Comparison of ENCODE assay signal across 1 mouse cellular context in the genomic region with DNA sequence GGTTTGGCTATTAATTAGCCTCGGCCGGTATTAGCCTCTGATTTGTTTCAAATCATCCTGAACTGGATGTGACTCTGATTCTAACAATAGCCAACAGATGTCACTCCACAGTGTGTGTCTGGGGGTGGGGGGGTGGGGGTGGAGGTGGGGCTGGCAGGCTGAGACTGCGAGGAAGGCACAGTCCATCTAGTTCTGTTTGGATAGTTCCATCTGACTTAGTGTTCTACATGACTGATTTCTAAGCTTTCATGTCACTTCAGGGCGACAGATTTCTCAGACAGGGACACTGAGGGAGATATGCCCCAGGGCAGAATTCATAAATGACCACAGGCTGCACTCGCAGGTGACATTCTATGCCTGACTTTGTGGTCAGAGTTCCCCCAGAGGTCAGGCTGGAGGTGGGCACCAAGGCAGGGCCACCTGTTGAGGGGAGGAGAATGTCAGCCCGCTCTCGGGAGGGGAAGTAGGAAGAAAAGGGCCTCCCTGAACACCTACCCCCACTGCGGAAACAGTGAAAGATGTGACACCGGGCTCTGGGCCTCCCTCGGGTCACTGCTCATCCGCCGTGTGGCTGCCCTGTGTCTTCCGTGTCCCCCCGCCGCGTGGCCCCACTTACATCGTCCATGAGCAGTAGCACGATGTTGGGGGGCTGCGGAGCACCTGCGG.
TF ChIP-seq lines count a peak whose summit lies in the region.

No protein-coding gene starts in this region.

TF ChIP-seq in ES-E14, 5 proteins besides CTCF, POLR2A, EP300 and RAD21:
- TF ChIP-seq ZC3H11A (IDR thresholded peaks at IDR 0.05; ENCODE audit: borderline replicate concordance, low read depth, low read length) (no peak), CHD2 (IDR thresholded peaks at IDR 0.05; ENCODE audit: low read depth, low read length) (no peak), HCFC1 (IDR thresholded peaks at IDR 0.05; ENCODE audit: borderline replicate concordance, insufficient read depth, low read length) (no peak), ZNF384 (IDR thresholded peaks at IDR 0.05; ENCODE audit: low read depth, low read length) (no peak), MAFK (IDR thresholded peaks at IDR 0.05; ENCODE audit: insufficient read depth, low read depth, low read length) (no peak)
